Mouse (Mus musculus) lung, adult 18-20 months (tissue): ENCODE data around the gene Capn3.
A peak's percentile ranks its signal among the peaks of the same experiment; 100 is the strongest.

Source experiments
- DNase-seq, 2 experiments: peaks; one replicate each; pipeline ENCODE4 v3.0.0; 2022; ENCODE audit warnings: mixed read lengths in 2 of 2

Gene Capn3

GRCm38 (mm10) chr2:120482506-120483389 lies 26.9 kb downstream of the Capn3 start:
- DNase-seq = no peak

- no peak for DNase-seq
Measured at GRCm38 (mm10) chr2:120484241-120484640, 28.4 kb downstream of the Capn3 start.

GRCm38 (mm10) chr2:120493254-120493653 lies 37.4 kb downstream of the Capn3 start:
- DNase-seq = no peak

GRCm38 (mm10) chr2:120496511-120496910 lies 40.7 kb downstream of the Capn3 start:
- no peak for DNase-seq

GRCm38 (mm10) chr2:120499971-120500471 lies 44.2 kb downstream of the Capn3 start:
- DNase-seq = peak; percentile 12 to 13

- DNase-seq = no peak
Measured at GRCm38 (mm10) chr2:120501136-120501918, 45.5 kb downstream of the Capn3 start.

GRCm38 (mm10) chr2:120501931-120502604 lies 46.2 kb downstream of the Capn3 start:
- no peak for DNase-seq

- peak in 1 of 2 experiments; percentile 9 for DNase-seq
Measured at GRCm38 (mm10) chr2:120502605-120502990, 46.8 kb downstream of the Capn3 start.

GRCm38 (mm10) chr2:120503094-120503493 lies 47.3 kb downstream of the Capn3 start:
- DNase-seq = no peak

- DNase-seq = no peak
Measured at GRCm38 (mm10) chr2:120503992-120504391, 48.2 kb downstream of the Capn3 start.

GRCm38 (mm10) chr2:120514181-120514580 lies 58.4 kb downstream of the Capn3 start:
- DNase-seq = no peak

GRCm38 (mm10) chr2:120518547-120519210 lies 62.9 kb downstream of the Capn3 start:
- DNase-seq = peak in 1 of 2 experiments; percentile 13

- no peak for DNase-seq
Measured at GRCm38 (mm10) chr2:120526771-120527170, 71.0 kb downstream of the Capn3 start.

GRCm38 (mm10) chr2:120529531-120529930 lies 73.7 kb downstream of the Capn3 start:
- no peak for DNase-seq

GRCm38 (mm10) chr2:120531223-120531622 lies 75.4 kb downstream of the Capn3 start:
- DNase-seq = no peak

GRCm38 (mm10) chr2:120539333-120539732 lies 83.5 kb downstream of the Capn3 start:
- no peak for DNase-seq

- DNase-seq = peak; percentile 80 to 89
Measured at GRCm38 (mm10) chr2:120539778-120540208, 84.0 kb downstream of the Capn3 start.

GRCm38 (mm10) chr2:120544732-120545131 lies 88.9 kb downstream of the Capn3 start:
- DNase-seq = no peak
